Mouse (Mus musculus) spleen, adult 12 weeks (tissue): ENCODE measurements at regions not wholly inside any gene's neighbourhood (a gene's known extent, or its start where the extent isn't known, plus 50 kb on each side); places are given as distances from the start of the nearest gene placed in this dataset.
"Not testable (repeated sequence)": the region's sequence is repeated elsewhere in the genome, so short reads cannot be mapped to it uniquely, and the experiment has no call there.

ENCODE experiments used
- DNase-seq: peaks from one replicate; pipeline ENCODE4 v3.0.0; 2022; ENCODE audit warnings: low spot score

DNA sequence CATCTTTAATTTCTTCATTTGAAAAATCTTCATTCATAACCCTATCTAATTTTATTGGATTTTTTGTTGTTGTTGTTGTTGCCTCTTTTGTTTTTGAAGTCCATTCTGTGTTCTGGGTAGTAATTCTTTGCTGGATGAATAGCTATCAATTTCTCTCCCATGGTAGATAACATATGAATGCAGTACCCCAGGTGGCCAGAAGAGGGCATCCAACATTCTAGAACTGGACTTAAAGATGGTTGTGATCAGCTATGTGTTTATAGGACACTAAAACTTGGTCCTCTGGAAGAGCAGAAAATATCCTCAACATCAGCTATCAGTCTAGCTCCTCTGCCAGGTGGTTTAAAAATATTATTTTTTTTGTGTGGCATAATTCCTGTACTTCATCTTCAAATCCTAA lies 73.0 kb downstream of the Prl2c3 start:
- DNase-seq: peak; percentile 8

DNA sequence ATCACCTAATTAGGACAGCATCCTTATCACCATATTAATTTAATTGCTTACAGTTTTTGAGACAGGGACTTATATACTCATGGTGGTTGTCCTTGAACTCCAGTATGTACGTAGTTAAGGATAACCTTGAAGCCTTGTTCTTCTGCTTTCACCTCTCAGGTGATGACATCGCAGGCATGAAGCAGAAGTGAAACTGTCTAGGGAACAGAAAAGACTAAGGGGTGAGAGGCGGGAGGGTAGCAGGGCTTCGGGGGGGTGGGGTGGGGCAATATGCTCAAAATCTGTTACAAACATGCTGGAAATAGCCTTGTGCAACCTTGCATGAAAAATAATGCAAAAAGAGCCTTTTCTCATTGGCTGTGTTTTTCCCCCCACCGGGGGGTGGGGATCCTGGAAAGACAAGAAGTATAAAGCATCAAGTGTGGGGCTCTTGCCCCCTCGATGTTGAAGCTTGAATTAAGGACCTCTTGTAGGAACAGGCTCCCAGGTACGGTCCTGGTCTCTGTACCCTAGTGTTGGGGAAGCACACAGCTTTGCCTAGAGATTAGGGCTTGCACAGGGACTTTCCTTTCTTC lies 81.8 kb downstream of the Prl2c3 start:
- DNase-seq: peak; percentile 18

DNA sequence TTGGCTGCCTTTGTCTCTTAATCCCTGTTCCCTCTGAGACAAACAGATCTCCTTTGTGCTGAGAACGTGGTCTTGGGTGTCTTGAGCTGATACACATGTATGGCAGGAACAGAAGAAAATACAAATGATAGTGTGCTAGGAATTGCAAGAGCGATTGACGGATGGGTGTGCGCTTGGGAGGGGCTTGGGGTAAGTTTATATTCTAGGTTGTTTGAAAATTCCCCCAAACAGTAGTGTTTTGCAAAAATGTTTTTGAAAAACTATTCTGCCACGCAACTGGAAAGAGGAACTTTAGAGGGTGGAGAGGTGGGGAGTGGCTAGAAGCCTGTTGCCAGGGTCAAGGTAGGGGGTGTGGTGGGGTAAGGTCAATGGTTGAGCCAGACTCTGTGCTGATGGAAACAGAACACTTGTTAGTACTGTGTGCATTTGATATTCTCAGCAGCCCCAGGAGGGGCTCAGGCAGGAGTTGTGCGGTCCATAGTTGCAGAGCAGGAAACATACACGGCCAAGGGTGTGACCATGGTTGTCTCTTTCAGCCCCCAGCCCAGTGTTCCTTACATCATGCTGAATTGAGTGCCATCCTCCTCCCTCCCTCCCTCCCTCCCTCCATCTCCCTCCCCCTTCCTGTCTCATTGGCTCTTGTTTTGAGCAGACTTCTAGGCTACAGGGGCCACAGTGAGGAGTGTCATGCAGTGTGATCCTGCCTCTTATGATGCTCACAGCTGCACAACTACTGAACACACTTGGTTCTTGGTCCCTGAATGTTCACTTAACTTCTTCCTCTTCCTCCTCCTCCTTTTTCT lies 88.2 kb downstream of the Prl2c3 start:
- DNase-seq: no peak

DNA sequence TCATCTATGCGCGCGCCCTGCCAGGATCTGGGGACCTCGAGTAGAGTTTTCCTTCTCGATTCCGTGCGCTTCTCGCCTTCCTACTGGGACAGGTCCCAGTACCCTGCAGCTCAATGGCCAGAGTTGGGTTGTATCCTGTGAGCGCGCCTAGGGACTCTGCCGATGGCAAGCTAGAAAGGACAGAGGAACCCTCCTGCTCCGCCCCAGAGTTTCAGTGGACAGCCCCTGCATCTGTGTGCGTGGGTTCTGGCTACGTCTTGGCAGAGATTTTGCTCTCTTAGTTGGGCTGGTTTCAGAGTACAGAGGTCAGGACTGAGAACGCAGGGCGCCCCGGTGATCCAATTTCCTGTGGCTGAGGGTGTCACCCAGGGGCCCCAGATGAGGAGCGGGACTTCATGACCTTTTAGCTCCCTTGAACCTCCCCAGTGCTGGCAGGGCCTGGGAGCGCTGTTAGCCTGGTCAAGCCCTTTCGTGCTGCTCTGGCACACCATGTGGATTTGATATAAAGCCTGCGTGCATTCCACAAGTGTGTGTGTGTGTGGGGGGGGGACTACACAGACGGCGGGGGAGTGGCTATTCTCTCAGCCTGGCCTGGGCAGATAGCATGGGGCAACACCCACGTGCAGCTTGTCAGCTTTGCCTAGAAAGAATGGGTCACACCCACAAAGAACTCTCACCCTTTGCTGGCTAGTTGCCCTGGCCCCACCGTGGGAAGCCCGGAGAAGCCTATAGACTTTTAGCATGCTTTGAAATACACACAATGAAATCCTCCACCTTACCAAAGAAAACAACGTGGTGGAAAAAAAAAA lies 96.9 kb downstream of the Prl2c3 start:
- DNase-seq: not testable (repeated sequence)

DNA sequence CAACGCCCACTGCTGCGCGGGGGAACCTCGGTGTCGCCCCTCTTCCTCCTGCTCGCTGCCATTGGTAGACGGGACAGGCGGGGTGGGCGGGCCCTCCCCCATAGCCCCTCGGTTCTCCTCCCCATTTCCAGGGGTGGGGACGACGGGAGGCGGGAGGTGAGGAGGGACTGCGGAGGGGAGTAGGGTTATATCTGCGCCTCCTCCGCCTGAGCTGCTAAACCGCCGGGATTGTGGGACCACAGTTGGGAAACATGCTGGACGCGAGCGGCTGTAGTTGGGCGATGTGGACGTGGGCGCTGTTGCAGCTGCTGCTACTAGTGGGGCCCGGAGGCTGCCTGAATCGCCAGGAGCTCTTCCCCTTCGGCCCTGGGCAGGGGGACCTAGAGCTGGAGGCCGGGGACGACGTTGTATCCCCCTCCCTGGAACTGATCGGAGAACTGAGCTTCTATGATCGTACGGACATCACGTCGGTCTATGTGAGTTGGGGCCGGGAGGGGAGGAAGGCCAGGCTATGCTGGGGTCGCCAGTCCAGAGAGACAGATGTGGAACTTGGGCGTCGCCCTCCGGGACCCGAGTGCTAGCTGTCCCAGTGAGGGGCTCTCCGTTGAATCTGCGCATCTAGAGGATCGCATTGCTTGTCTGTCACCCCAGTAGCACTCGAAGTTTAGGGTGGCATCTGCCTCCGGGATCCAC lies 97.6 kb downstream of the Prl2c3 start:
- DNase-seq: not testable (repeated sequence)

- not testable (repeated sequence) for DNase-seq
These were observed 106.2 kb downstream of the Prl2c3 start for GRCm38 (mm10) chr13:12693593-12694118.

DNA sequence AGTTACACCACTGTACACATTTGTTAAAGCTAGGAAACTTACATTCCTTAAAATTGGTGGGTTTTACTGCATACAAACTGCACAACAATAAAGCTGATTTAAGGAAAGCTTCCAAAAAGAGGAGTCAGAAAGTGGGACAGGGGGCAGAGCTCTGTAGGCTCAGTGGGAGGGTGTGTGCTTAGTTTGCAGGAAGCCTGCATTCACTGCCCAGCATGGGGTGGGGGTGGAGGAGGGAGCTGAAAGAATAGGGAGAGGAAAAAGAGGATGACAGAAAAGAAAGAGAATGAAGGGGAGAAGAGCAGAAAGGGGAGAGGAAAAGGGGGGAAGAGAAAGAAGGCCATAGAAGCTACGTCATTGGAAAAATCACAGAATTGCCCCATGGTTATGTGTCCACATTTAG lies 111.1 kb downstream of the Prl2c3 start:
- DNase-seq: not testable (repeated sequence)

DNA sequence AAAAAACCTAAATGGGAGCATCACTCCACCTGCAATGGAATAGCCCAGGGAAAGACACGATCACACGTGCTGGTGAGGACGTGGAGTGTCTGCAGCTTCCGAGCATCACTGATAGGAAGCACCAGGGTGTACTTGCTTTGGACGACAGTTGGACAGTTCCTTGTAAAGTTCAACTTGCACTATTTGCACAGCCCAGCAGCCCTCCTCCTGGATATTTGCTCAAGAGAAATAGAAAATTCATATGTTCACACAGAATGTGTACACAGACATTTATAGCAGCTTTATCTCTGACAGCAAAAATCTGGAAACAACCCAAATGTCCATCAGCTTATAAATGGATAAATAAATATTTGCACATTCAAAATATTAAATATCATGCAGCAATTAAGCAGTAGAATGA lies 111.7 kb downstream of the Prl2c3 start:
- DNase-seq: not testable (repeated sequence)

GRCm38 (mm10) chr13:12680954-12681571 lies 115.4 kb downstream of the Ero1lb start:
- not testable (repeated sequence) for DNase-seq

GRCm38 (mm10) chr13:12680283-12680953 lies 114.7 kb downstream of the Ero1lb start:
- peak; percentile 6 for DNase-seq

DNA sequence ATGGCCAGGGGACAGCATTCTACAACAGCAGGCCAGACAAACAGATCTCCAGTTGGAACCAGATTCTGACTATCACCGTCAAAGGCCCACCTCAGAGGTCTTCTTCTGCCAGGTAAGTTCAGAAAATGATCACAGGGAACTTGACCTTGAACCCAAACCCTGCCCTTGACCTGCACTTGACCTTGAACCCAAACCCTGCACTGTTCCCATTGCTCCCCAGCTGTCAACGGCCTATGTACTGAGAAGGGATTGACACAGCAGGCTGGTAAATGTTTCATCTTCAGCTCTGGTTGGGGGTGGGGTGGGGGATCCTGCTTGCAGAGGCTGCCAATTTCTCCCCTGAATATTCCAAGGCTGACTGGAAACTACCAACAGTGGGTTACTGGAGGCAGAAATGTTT lies 111.7 kb downstream of the Ero1lb start:
- no peak for DNase-seq

DNA sequence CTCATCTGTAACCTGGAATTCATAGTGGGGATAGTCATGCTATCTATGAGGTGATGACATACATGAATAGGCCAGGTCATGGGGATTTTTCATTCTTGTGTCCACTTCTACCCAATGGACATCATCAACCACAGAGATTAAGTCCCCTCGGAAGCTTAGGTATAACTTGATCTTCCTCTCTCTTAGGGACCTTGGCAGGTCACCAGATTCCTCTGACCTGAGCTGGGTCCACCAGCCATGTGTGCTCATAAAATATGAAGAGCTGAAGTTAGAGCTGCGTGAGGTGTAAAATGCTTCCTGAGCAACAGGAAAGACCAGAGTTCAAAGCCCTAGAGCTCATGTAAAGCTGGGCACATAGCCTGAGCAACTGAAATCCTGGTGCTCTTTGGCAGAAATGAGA lies 105.3 kb downstream of the Ero1lb start:
- DNase-seq: not testable (repeated sequence)

DNA sequence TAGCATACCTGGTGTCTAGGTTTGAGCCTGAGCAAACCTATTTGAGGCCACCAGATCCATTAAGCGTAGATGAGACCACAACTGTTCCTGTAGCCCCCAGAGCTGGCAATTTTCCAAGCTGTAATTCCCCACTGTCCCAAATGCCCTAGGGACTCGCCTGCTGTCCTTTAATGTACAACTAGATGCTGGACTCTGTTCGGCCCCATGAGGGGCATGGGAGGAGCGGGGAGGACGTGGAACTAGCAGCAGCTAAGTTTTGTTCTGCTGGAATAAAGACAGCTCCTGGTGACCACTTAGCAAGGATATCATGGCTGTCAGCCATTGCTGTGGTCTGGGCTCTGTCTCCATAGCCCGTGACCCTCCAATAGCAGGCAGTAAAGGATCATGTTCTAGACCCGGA lies 103.1 kb downstream of the Ero1lb start:
- DNase-seq: not testable (repeated sequence)

- not testable (repeated sequence) for DNase-seq
These were observed 102.3 kb downstream of the Ero1lb start for GRCm38 (mm10) chr13:12667727-12668665.

DNA sequence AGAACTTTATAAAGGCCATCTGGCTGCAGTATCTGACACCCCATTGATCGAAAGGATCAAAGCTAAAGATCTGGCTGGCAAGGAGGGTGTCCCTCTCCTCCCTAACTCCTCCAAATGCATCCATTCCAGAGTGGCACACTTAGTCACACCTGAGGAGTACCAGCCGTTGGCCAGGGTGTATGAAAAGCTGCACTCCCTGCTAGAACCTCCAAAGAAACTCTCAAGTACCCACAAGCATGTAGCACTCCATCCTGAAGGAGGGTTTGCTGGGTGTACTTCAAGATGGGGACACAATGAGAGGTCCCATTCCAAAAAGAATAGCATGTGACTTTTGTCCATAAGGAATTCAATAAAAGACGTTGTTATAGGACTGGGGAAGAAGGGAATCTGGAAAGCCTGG lies 100.4 kb downstream of the Ero1lb start:
- DNase-seq: not testable (repeated sequence)
